22 mouse cellular contexts compared by ENCODE assay signal in the genomic region with DNA sequence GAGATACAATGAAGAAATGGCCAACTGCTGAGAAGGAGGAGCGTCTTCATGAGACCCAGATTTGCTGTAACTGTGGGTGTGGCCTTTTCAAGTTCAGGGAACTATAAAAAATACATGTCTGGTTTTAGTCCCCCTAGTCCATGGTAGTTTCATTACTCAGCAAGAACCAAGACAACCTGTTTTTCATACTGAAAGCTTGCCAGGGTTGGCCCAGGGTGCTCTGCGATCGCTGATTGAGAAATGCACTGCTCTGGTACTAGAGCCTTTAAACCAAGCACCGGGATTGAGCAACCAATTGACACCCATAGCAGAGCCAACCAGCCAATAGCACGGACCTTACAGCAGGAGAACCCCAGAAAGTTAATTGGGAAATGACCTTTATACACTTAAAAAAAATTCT. TPM values are rescaled to one million over a fixed set of nuclear protein-coding genes. Genes with fewer than 3 reads are reported as not detected.
DNase-seq lines count a peak whose midpoint lies in the region; ATAC-seq lines count a peak whose summit lies in the region.
"Had no signal": no experiment of that assay in that cellular context is flagged by ENCODE, and none has a peak within 500 bp of the region (broad histone marks: within the 10 kb centered on the region; RNA-seq: fewer than 3 reads in every experiment).

No protein-coding gene starts in this region.

- no peak overlapping the region for H3K9ac ChIP-seq in liver, embryonic 16.5 days (ENCODE audit: low read depth, low read length)
- H3K9ac ChIP-seq in forebrain, embryonic 13.5 days = no peak overlapping the region
- H3K9ac ChIP-seq: embryonic facial prominence, embryonic 12.5 days; forebrain, embryonic 15.5 days; heart, embryonic 13.5 days; hindbrain, embryonic 15.5 days; intestine, embryonic 15.5 days; limb, embryonic 12.5 days; lung, embryonic 14.5 days; midbrain, embryonic 12.5 days; neural tube, embryonic 13.5 days had no signal

- peaks cover 6% of the 10 kb centered on the region for H3K4me1 ChIP-seq in liver, embryonic 16.5 days (ENCODE audit: control insufficient read depth, low read depth, low read length)
- H3K4me1 ChIP-seq in forebrain, embryonic 13.5 days = no peaks in the 10 kb centered on the region
- peaks cover 19% of the 10 kb centered on the region for H3K4me1 ChIP-seq in midbrain, embryonic 10.5 days
- H3K4me1 ChIP-seq: embryonic facial prominence, embryonic 12.5 days; forebrain, embryonic 15.5 days; hindbrain, embryonic 15.5 days; intestine, embryonic 15.5 days; midbrain, embryonic 12.5 days; neural tube, embryonic 13.5 days had no signal

- no peak overlapping the region for H3K4me3 ChIP-seq in liver, embryonic 16.5 days (ENCODE audit: low read depth, low read length)
- no peak overlapping the region for H3K4me3 ChIP-seq in forebrain, embryonic 13.5 days
- no peak overlapping the region for H3K4me3 ChIP-seq in midbrain, embryonic 10.5 days
- H3K4me3 ChIP-seq: embryonic facial prominence, embryonic 12.5 days; erythroblast, embryonic 14.5 days; forebrain, embryonic 15.5 days; heart, embryonic 13.5 days; hindbrain, embryonic 15.5 days; intestine, embryonic 15.5 days; limb, embryonic 12.5 days; midbrain, embryonic 12.5 days; neural tube, embryonic 13.5 days had no signal

- no peaks in the 10 kb centered on the region for H3K27me3 ChIP-seq in liver, embryonic 16.5 days (ENCODE audit: control insufficient read depth, insufficient read depth, low read depth, low read length)
- no peaks in the 10 kb centered on the region for H3K27me3 ChIP-seq in forebrain, embryonic 13.5 days
- no peaks in the 10 kb centered on the region for H3K27me3 ChIP-seq in midbrain, embryonic 10.5 days (ENCODE audit: low read depth, poor library complexity, severe bottlenecking)
- H3K27me3 ChIP-seq: embryonic facial prominence, embryonic 12.5 days; forebrain, embryonic 15.5 days; heart, embryonic 13.5 days; hindbrain, embryonic 15.5 days; intestine, embryonic 15.5 days; limb, embryonic 12.5 days; midbrain, embryonic 12.5 days; neural tube, embryonic 13.5 days had no signal

- H3K9me3 ChIP-seq in liver, embryonic 16.5 days (replicated peaks; ENCODE audit: control insufficient read depth, low read length) = no peaks in the 10 kb centered on the region
- no peaks in the 10 kb centered on the region; the same call in 1 of the 2 replicates for H3K9me3 ChIP-seq in forebrain, embryonic 13.5 days (replicated peaks)
- 0 out of 2 replicates have a peak, but pooled peaks cover 5% of the 10 kb centered on the region for H3K9me3 ChIP-seq in midbrain, embryonic 10.5 days (replicated peaks)
- H3K9me3 ChIP-seq: embryonic facial prominence, embryonic 12.5 days; forebrain, embryonic 15.5 days; heart, embryonic 13.5 days; hindbrain, embryonic 15.5 days; intestine, embryonic 15.5 days; limb, embryonic 12.5 days; neural tube, embryonic 13.5 days had no signal

- 55% methylated on average over 5 of the region's 5 CpGs for WGBS in liver, embryonic 16.5 days (ENCODE audit: insufficient replicate concordance)
- WGBS in forebrain, embryonic 13.5 days = 84% methylated on average over 5 of the region's 5 CpGs
- WGBS in midbrain, embryonic 10.5 days = 92% methylated on average over 5 of the region's 5 CpGs

- no peak for DNase-seq in liver
- peak; percentile 45 for DNase-seq in lung, postnatal 14 days
- DNase-seq in monocyte, adult 2 months (ENCODE audit: low read depth in 1 of 2, low spot score in 2 of 2) = peak; percentile 16 to 58
- DNase-seq in left cerebral cortex, adult 18-20 months (ENCODE audit: low spot score in 2 of 2) = no peak
- no peak for DNase-seq in midbrain, embryonic 10.5 days (ENCODE audit: low spot score)
- DNase-seq: cerebellum, adult 2 months; gastrocnemius, postnatal 36 days; kidney, postnatal 36 days; lung, embryonic 14.5 days; thymus, postnatal 25 days had no signal

- H3K27ac ChIP-seq in liver, embryonic 16.5 days (ENCODE audit: low read length) = no peak overlapping the region
- H3K27ac ChIP-seq in forebrain, embryonic 13.5 days = no peak overlapping the region
- no peak overlapping the region for H3K27ac ChIP-seq in midbrain, embryonic 10.5 days (replicated peaks)
- H3K27ac ChIP-seq: embryonic facial prominence, embryonic 12.5 days; forebrain, embryonic 15.5 days; heart, embryonic 13.5 days; hindbrain, embryonic 15.5 days; intestine, embryonic 15.5 days; limb, embryonic 12.5 days; midbrain, embryonic 12.5 days; neural tube, embryonic 13.5 days had no signal

- ATAC-seq in liver, embryonic 16.5 days (ENCODE audit: low read depth) = peak; percentile 52; the same call in 1 of the 2 replicates
- ATAC-seq in common myeloid progenitor, adult 5-6 weeks (replicated peaks; ENCODE audit: low read depth, poor library complexity, severe bottlenecking) = peak; percentile 68
- ATAC-seq in forebrain, embryonic 13.5 days = no peak
- ATAC-seq: forebrain, embryonic 15.5 days; intestine, embryonic 15.5 days had no signal

- H3K36me3 ChIP-seq in liver, embryonic 16.5 days (ENCODE audit: control insufficient read depth, insufficient read depth) = no peaks in the 10 kb centered on the region
- H3K36me3 ChIP-seq in forebrain, embryonic 13.5 days (ENCODE audit: poor library complexity, severe bottlenecking) = no peaks in the 10 kb centered on the region
- H3K36me3 ChIP-seq in midbrain, embryonic 10.5 days = no peaks in the 10 kb centered on the region
- H3K36me3 ChIP-seq: embryonic facial prominence, embryonic 12.5 days; forebrain, embryonic 15.5 days; heart, embryonic 13.5 days; hindbrain, embryonic 15.5 days; intestine, embryonic 15.5 days; limb, embryonic 12.5 days; midbrain, embryonic 12.5 days; neural tube, embryonic 13.5 days had no signal

- H3K4me2 ChIP-seq in liver, embryonic 16.5 days (ENCODE audit: low read depth, low read length) = no peak overlapping the region
- H3K4me2 ChIP-seq in forebrain, embryonic 13.5 days = no peak overlapping the region
- H3K4me2 ChIP-seq: embryonic facial prominence, embryonic 12.5 days; forebrain, embryonic 15.5 days; heart, embryonic 13.5 days; hindbrain, embryonic 15.5 days; intestine, embryonic 15.5 days; limb, embryonic 12.5 days; lung, embryonic 14.5 days; midbrain, embryonic 12.5 days; neural tube, embryonic 13.5 days had no signal

RNA-seq across cellular contexts. Expression of a gene that starts 13.6 kb away (rescaled TPM):
- polyA plus RNA-seq in liver, embryonic 16.5 days (2015; fragmentation: Nextera tagmentation; extraction: Ambion mirVana) = 4.0 TPM in 2 replicates
- 72.9 and 77.1 TPM in 2 replicates for total RNA-seq in common myeloid progenitor, adult 5-6 weeks (2017)
- 12.7 and 14.5 TPM in 2 replicates for polyA plus RNA-seq in forebrain, embryonic 13.5 days (2015; fragmentation: Nextera tagmentation; extraction: Ambion mirVana)
- total RNA-seq in left cerebral cortex, adult 18-20 months (2021) = 10 to 100 TPM; 94.8 to 96.3 TPM
- polyA plus RNA-seq in midbrain, embryonic 10.5 days (2016; fragmentation: Nextera tagmentation; extraction: Ambion mirVana) = 9.6 and 10.1 TPM in 2 replicates

RNA-seq across cellular contexts. Expression of a gene that starts 29.6 kb away (rescaled TPM):
- polyA plus RNA-seq in liver, embryonic 16.5 days (2015; fragmentation: Nextera tagmentation; extraction: Ambion mirVana) = 19.4 and 24.0 TPM in 2 replicates
- 9.3 and 20.8 TPM in 2 replicates for total RNA-seq in common myeloid progenitor, adult 5-6 weeks (2017)
- polyA plus RNA-seq in forebrain, embryonic 13.5 days (2015; fragmentation: Nextera tagmentation; extraction: Ambion mirVana) = 65.2 and 66.0 TPM in 2 replicates
- 10 to 100 TPM; 32.9 to 35.5 TPM for total RNA-seq in left cerebral cortex, adult 18-20 months (2021)
- polyA plus RNA-seq in midbrain, embryonic 10.5 days (2016; fragmentation: Nextera tagmentation; extraction: Ambion mirVana) = 63.4 and 64.3 TPM in 2 replicates

Comparison
In these comparisons a context has a peak if more than half of its experiments do, and no peak if none do; other contexts are left out.
1. DNase-seq: peak in lung, postnatal 14 days (single experiment) and monocyte, adult 2 months (2 of 2); none in liver (single experiment), left cerebral cortex, adult 18-20 months (0 of 2) and midbrain, embryonic 10.5 days (single experiment).